34 mouse cellular contexts compared by ENCODE assay signal in the genomic region with DNA sequence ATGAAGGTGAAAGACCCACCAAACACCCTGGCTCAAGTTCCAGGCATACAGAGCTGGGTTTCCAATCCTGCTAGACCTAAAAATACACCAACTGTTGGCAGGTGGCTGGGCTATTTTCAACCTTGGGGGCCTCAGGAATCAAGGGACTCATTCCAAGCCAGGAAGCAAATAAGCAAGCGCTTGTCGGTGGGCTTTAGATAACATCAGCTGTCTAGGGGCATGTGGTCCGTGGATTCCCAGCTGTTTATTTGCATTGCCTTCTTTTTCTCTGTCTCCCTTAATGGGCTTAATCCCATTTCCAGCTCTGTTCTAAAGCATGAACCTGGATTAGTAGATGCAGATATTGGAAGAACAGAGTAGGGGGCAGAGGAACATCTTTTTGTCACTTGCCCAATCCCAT. TPM values are rescaled to one million over a fixed set of nuclear protein-coding genes. Genes with fewer than 3 reads are reported as not detected.
DNase-seq lines count a peak whose midpoint lies in the region; ATAC-seq and TF ChIP-seq lines count a peak whose summit lies in the region.
"Had no signal": no experiment of that assay in that cellular context is flagged by ENCODE, and none has a peak within 500 bp of the region (broad histone marks: within the 10 kb centered on the region; RNA-seq: fewer than 3 reads in every experiment).

No protein-coding gene starts in this region.

- H3K9me3 ChIP-seq in heart, embryonic 13.5 days, result no peaks in the 10 kb centered on the region
- H3K9me3 ChIP-seq in heart, embryonic 15.5 days (replicated peaks), result no peaks in the 10 kb centered on the region
- no peaks in the 10 kb centered on the region for H3K9me3 ChIP-seq in midbrain, embryonic 16.5 days (replicated peaks; ENCODE audit: control insufficient read depth, low read length, poor library complexity, severe bottlenecking)
- H3K9me3 ChIP-seq: embryonic facial prominence, embryonic 15.5 days; forebrain, embryonic 13.5 days; hindbrain, embryonic 10.5 days; liver, embryonic 12.5 days; neural tube, embryonic 13.5 days had no signal

- ATAC-seq in heart, embryonic 13.5 days (ENCODE audit: extremely low read depth, insufficient number of reproducible peaks, low FRiP score, low TSS enrichment), result no peak; the same call in 1 of the 2 replicates
- 0 out of 2 replicates have a peak, but pooled peaks have one; percentile 22 for ATAC-seq in heart, embryonic 15.5 days (replicated peaks; ENCODE audit: insufficient number of reproducible peaks, insufficient read depth, low FRiP score, low read depth)
- ATAC-seq in midbrain, embryonic 16.5 days, result no peak
- ATAC-seq: CD4-positive, CD25-positive, alpha-beta regulatory T cell, adult 4 months; forebrain, embryonic 13.5 days; hindbrain, embryonic 16.5 days; liver, embryonic 12.5 days; liver, postnatal 0 days had no signal

- peak overlapping the region; percentile 84 for H3K27ac ChIP-seq in heart, embryonic 13.5 days (replicated peaks)
- H3K27ac ChIP-seq in heart, embryonic 15.5 days, result peak overlapping the region; percentile 77
- H3K27ac ChIP-seq in midbrain, embryonic 16.5 days (ENCODE audit: low read length), result no peak overlapping the region
- H3K27ac ChIP-seq: embryonic facial prominence, embryonic 15.5 days; forebrain, embryonic 13.5 days; hindbrain, embryonic 10.5 days; liver, embryonic 12.5 days; neural tube, embryonic 13.5 days had no signal

- 0 out of 2 replicates have a peak, but pooled peaks cover 5% of the 10 kb centered on the region for H3K4me1 ChIP-seq in heart, embryonic 13.5 days
- H3K4me1 ChIP-seq in heart, embryonic 15.5 days (replicated peaks), result no peaks in the 10 kb centered on the region; the same call in 1 of the 2 replicates
- no peaks in the 10 kb centered on the region for H3K4me1 ChIP-seq in midbrain, embryonic 16.5 days (ENCODE audit: control insufficient read depth, insufficient read depth, low read length)
- H3K4me1 ChIP-seq: embryonic facial prominence, embryonic 15.5 days; forebrain, embryonic 13.5 days; hindbrain, embryonic 10.5 days; liver, embryonic 12.5 days; neural tube, embryonic 13.5 days had no signal

- no peaks in the 10 kb centered on the region for H3K79me2 ChIP-seq in myocyte (ENCODE audit: control insufficient read depth, insufficient read depth)

- TF ChIP-seq POLR2A in myocyte (IDR thresholded peaks at IDR 0.05; ENCODE audit: insufficient read length, low read depth), result no peak

- peak; percentile 9 to 13 for DNase-seq in heart, adult 18-20 months
- DNase-seq in heart, adult 11 months, result no peak
- no peak for DNase-seq in kidney, postnatal 25 days
- DNase-seq: adrenal gland, postnatal 14 days; cerebellum, adult 11-12 months; cerebellum, adult 9-11 months; kidney, adult 18-20 months; layer of hippocampus, postnatal 36 days; left cerebral cortex, postnatal 4 days; liver, postnatal 0 days; lung, postnatal 36 days; right cerebral cortex, postnatal 4 days; thymus, adult 2 months; thymus, postnatal 36 days had no signal

- H3K4me3 ChIP-seq in heart, embryonic 13.5 days, result no peak overlapping the region
- no peak overlapping the region for H3K4me3 ChIP-seq in heart, embryonic 15.5 days
- H3K4me3 ChIP-seq in myocyte, result no peak overlapping the region
- no peak overlapping the region for H3K4me3 ChIP-seq in midbrain, embryonic 16.5 days (ENCODE audit: low read depth, low read length)
- H3K4me3 ChIP-seq: embryonic facial prominence, embryonic 15.5 days; forebrain, embryonic 13.5 days; hindbrain, embryonic 10.5 days; liver, embryonic 12.5 days; neural tube, embryonic 13.5 days had no signal

- WGBS in heart, embryonic 13.5 days, result 30% methylated on average over 3 of the region's 3 CpGs
- WGBS in heart, embryonic 15.5 days, result 32% methylated on average over 3 of the region's 3 CpGs
- 64% methylated on average over 3 of the region's 3 CpGs for WGBS in midbrain, embryonic 16.5 days

- H3K27me3 ChIP-seq in heart, embryonic 13.5 days (replicated peaks), result 0 out of 2 replicates have a peak, but pooled peaks cover 3% of the 10 kb centered on the region
- no peaks in the 10 kb centered on the region for H3K27me3 ChIP-seq in heart, embryonic 15.5 days
- no peaks in the 10 kb centered on the region for H3K27me3 ChIP-seq in myocyte (ENCODE audit: control insufficient read depth, insufficient read depth, insufficient read length)
- H3K27me3 ChIP-seq in midbrain, embryonic 16.5 days (ENCODE audit: control insufficient read depth, insufficient read depth, low read depth, low read length), result no peaks in the 10 kb centered on the region
- H3K27me3 ChIP-seq: embryonic facial prominence, embryonic 15.5 days; forebrain, embryonic 13.5 days; liver, embryonic 12.5 days; neural tube, embryonic 13.5 days had no signal

- no peaks in the 10 kb centered on the region for H3K36me3 ChIP-seq in heart, embryonic 13.5 days
- H3K36me3 ChIP-seq in heart, embryonic 15.5 days, result no peaks in the 10 kb centered on the region
- no peaks in the 10 kb centered on the region for H3K36me3 ChIP-seq in myocyte (ENCODE audit: control insufficient read depth, insufficient read depth)
- no peaks in the 10 kb centered on the region for H3K36me3 ChIP-seq in midbrain, embryonic 16.5 days (ENCODE audit: control insufficient read depth, insufficient read depth, low read length)
- H3K36me3 ChIP-seq: embryonic facial prominence, embryonic 15.5 days; hindbrain, embryonic 10.5 days; liver, embryonic 12.5 days; neural tube, embryonic 13.5 days had no signal

- no peak overlapping the region for H3K9ac ChIP-seq in heart, embryonic 13.5 days
- H3K9ac ChIP-seq in heart, embryonic 15.5 days, result no peak overlapping the region
- no peak overlapping the region for H3K9ac ChIP-seq in midbrain, embryonic 16.5 days (ENCODE audit: low read depth, low read length)
- H3K9ac ChIP-seq: embryonic facial prominence, embryonic 15.5 days; forebrain, embryonic 13.5 days; liver, embryonic 12.5 days; liver, postnatal 0 days; neural tube, embryonic 13.5 days had no signal

- H3K4me2 ChIP-seq in heart, embryonic 13.5 days, result no peak overlapping the region
- no peak overlapping the region for H3K4me2 ChIP-seq in heart, embryonic 15.5 days
- no peak overlapping the region for H3K4me2 ChIP-seq in myocyte (ENCODE audit: low read depth)
- H3K4me2 ChIP-seq in midbrain, embryonic 16.5 days (ENCODE audit: low read length), result no peak overlapping the region
- H3K4me2 ChIP-seq: embryonic facial prominence, embryonic 15.5 days; forebrain, embryonic 13.5 days; liver, embryonic 12.5 days; midbrain, embryonic 11.5 days; neural tube, embryonic 13.5 days had no signal

- no peak overlapping the region for H3ac ChIP-seq in myocyte (ENCODE audit: control insufficient read depth, insufficient read length)

TF ChIP-seq in myocyte, 11 proteins besides CTCF, POLR2A, EP300 and RAD21:
- no peak for TF ChIP-seq MAX (IDR thresholded peaks at IDR 0.05; ENCODE audit: low read depth)
- TF ChIP-seq MYOD1 (IDR thresholded peaks at IDR 0.05; ENCODE audit: control insufficient read depth in 1 of 3, insufficient read length in 2 of 3, low read depth in 2 of 3), result peak; percentile 35 to 62 (median 45)
- no peak for TF ChIP-seq E2F4 (IDR thresholded peaks at IDR 0.05; ENCODE audit: insufficient read depth)
- peak in 2 of 3 experiments; percentile 56 to 60 for TF ChIP-seq MYOG (IDR thresholded peaks at IDR 0.05; ENCODE audit: control insufficient read depth in 1 of 3, insufficient read depth in 1 of 3, insufficient read length in 2 of 3, low read depth in 2 of 3)
- no peak for TF ChIP-seq USF1 (IDR thresholded peaks at IDR 0.05; ENCODE audit: low read depth)
- no peak for TF ChIP-seq POLR2AphosphoS2 (IDR thresholded peaks at IDR 0.05; ENCODE audit: insufficient read length, low read depth)
- TF ChIP-seq SRF (IDR thresholded peaks at IDR 0.05; ENCODE audit: control insufficient read depth, insufficient read length, low read depth), result no peak
- TF ChIP-seq TCF12 (IDR thresholded peaks at IDR 0.05; ENCODE audit: insufficient read depth, poor library complexity, severe bottlenecking), result peak; percentile 50

RNA-seq across cellular contexts. Expression of a gene that starts 16.1 kb away (rescaled TPM):
- 10 to 100 TPM; 36.6 to 39.7 TPM for total RNA-seq in heart, adult 18-20 months (2021)
- polyA plus RNA-seq in heart, embryonic 13.5 days (2015; fragmentation: Nextera tagmentation; extraction: Ambion mirVana), result 45.3 and 55.7 TPM in 2 replicates
- 51.1 and 61.9 TPM in 2 replicates for polyA plus RNA-seq in heart, embryonic 15.5 days (2015; fragmentation: Nextera tagmentation; extraction: Ambion mirVana)
- polyA plus RNA-seq in myocyte (2012; fragmentation: generic; extraction: Trizol), result 20.0 TPM
- 41.2 and 43.8 TPM in 2 replicates for polyA plus RNA-seq in midbrain, embryonic 16.5 days (2015; fragmentation: Nextera tagmentation; extraction: Ambion mirVana)

RNA-seq across cellular contexts. Expression of a gene that starts 48.4 kb away (rescaled TPM):
- total RNA-seq in heart, adult 18-20 months (2021), result not detected
- polyA plus RNA-seq in heart, embryonic 13.5 days (2015; fragmentation: Nextera tagmentation; extraction: Ambion mirVana), result not detected in 2 replicates
- not detected in 2 replicates for polyA plus RNA-seq in heart, embryonic 15.5 days (2015; fragmentation: Nextera tagmentation; extraction: Ambion mirVana)
- polyA plus RNA-seq in myocyte (2012; fragmentation: generic; extraction: Trizol), result not detected
- polyA plus RNA-seq in midbrain, embryonic 16.5 days (2015; fragmentation: Nextera tagmentation; extraction: Ambion mirVana), result not detected in 2 replicates
- total RNA-seq: adrenal gland, postnatal 14 days; common myeloid progenitor, adult 5-6 weeks; gastrocnemius, postnatal 4 days; layer of hippocampus, postnatal 36 days; left cerebral cortex, postnatal 4 days; megakaryocyte, adult 5-6 weeks; midbrain, postnatal 0 days had no signal
- polyA plus RNA-seq: CD4-positive, CD25-positive, alpha-beta regulatory T cell, adult 4 months; embryonic facial prominence, embryonic 15.5 days; forebrain, embryonic 13.5 days; hindbrain, embryonic 10.5 days; hindbrain, embryonic 16.5 days; intestine, embryonic 14.5 days; large intestine, adult 2 months; limb, embryonic 14.5 days; liver, embryonic 12.5 days; liver, postnatal 0 days; lung, embryonic 16.5 days; midbrain, embryonic 11.5 days; midbrain, postnatal 0 days; neural tube, embryonic 13.5 days; thymus, adult 2 months had no signal

Comparison
In these comparisons a context has a peak if more than half of its experiments do, and no peak if none do; other contexts are left out.
1. DNase-seq: peak in heart, adult 18-20 months (2 of 2); none in heart, adult 11 months (single experiment) and kidney, postnatal 25 days (0 of 2).